Mouse (Mus musculus) thymus, adult 2 months (tissue): Measurements from ENCODE around the gene Ush1g. TPM values are rescaled to one million over a fixed set of nuclear protein-coding genes. Genes with fewer than 3 reads are reported as not detected.

ENCODE experiments used
- DNase-seq: peaks from one replicate; pipeline ENCODE4 v3.0.0; 2021
- H3K27ac ChIP-seq: fragments of 200-500 bp; 2 replicates; pipeline ENCODE4 v1.5.1; 2012; ENCODE audit warnings: low read length, control low read depth; ENCODE audit not compliant: control insufficient read depth, insufficient read depth
- H3K27me3 ChIP-seq: fragments of 200-500 bp; 2 replicates; pipeline ENCODE4 v1.6.1; 2012; ENCODE audit warnings: mild to moderate bottlenecking, low read length, moderate library complexity, mixed read lengths; ENCODE audit not compliant: control insufficient read depth, insufficient read depth
- H3K36me3 ChIP-seq: fragments of 200-500 bp; 2 replicates; pipeline ENCODE4 v1.6.1; 2012; ENCODE audit warnings: mild to moderate bottlenecking, low read length, moderate library complexity; ENCODE audit not compliant: control insufficient read depth, insufficient read depth
- H3K4me1 ChIP-seq: fragments of 200-500 bp; replicated peaks from 2 replicates; pipeline ENCODE4 v1.6.1; 2012; ENCODE audit warnings: low read length; ENCODE audit not compliant: control insufficient read depth, insufficient read depth
- H3K4me3 ChIP-seq: fragments of 200-500 bp; 2 replicates; pipeline ENCODE4 v1.5.1; 2012; ENCODE audit warnings: mild to moderate bottlenecking, low read length, control low read depth, moderate library complexity; ENCODE audit not compliant: control insufficient read depth, insufficient read depth
- CTCF ChIP-seq: fragments of 200-500 bp; IDR thresholded peaks from 2 replicates; pipeline ENCODE4 v1.5.1; 2012; ENCODE audit warnings: mild to moderate bottlenecking, control low read depth, low read length, moderate library complexity, borderline replicate concordance; ENCODE audit not compliant: control insufficient read depth, poor library complexity, insufficient read depth; ENCODE audit errors: extremely low read depth
- POLR2A ChIP-seq: fragments of 200-500 bp; IDR thresholded peaks from 2 replicates; pipeline ENCODE4 v1.6.1; 2012; ENCODE audit warnings: mild to moderate bottlenecking, low read length, control low read depth, moderate library complexity; ENCODE audit not compliant: control insufficient read depth, poor library complexity, insufficient read depth; ENCODE audit errors: extremely low read depth
- WGBS: fragments of 180-500 bp; shearing (Covaris S2); methylation state at CpG from one replicate; pipeline ENCODE4 v1.1.7; 2018; 5-methylcytosine and 5-hydroxymethylcytosine counted together
- polyA plus RNA-seq: library from polyadenylated mRNA; depleted of rRNA; stranded (reverse); fragments of >200 nt; gene quantifications from 2 replicates; pipeline ENCODE4 v1.2.3, GENCODE M21; 2012

Ush1g gene
- polyA plus RNA-seq, 1 experiment: 0.05 TPM

- no peak for TF ChIP-seq POLR2A
- TF ChIP-seq CTCF: no peak
- no peak overlapping the region for H3K4me3 ChIP-seq
- no peaks in the 10 kb centered on the region for H3K36me3 ChIP-seq
- WGBS: 90% methylated on average over 8 of the region's 8 CpGs
- no peak overlapping the region for H3K27ac ChIP-seq
- peaks cover 18% of the 10 kb centered on the region for H3K4me1 ChIP-seq
- DNase-seq: no peak
- no peaks in the 10 kb centered on the region for H3K27me3 ChIP-seq
Measured at GRCm38 (mm10) chr11:115282295-115282694, 39.5 kb downstream of the Ush1g start.

GRCm38 (mm10) chr11:115279726-115280125 is 42.1 kb downstream of the Ush1g start:
- TF ChIP-seq POLR2A: no peak
- TF ChIP-seq CTCF: no peak
- Histone ChIP-seq H3K27ac (no peak overlapping the region), H3K4me3 (no peak overlapping the region), H3K4me1 (peaks cover 13% of the 10 kb centered on the region), H3K36me3 (no peaks in the 10 kb centered on the region), H3K27me3 (no peaks in the 10 kb centered on the region)
- WGBS: 81% methylated on average over 1 of the region's 1 CpGs
- no peak for DNase-seq

GRCm38 (mm10) chr11:115278176-115278575 is 43.7 kb downstream of the Ush1g start:
- Histone ChIP-seq H3K4me3 (no peak overlapping the region), H3K36me3 (no peaks in the 10 kb centered on the region), H3K27me3 (no peaks in the 10 kb centered on the region), H3K4me1 (peaks cover 13% of the 10 kb centered on the region), H3K27ac (no peak overlapping the region)
- no peak for DNase-seq
- TF ChIP-seq CTCF (no peak), POLR2A (no peak)
- WGBS: 87% methylated on average over 6 of the region's 6 CpGs

- Histone ChIP-seq H3K36me3 (no peaks in the 10 kb centered on the region), H3K27me3 (no peaks in the 10 kb centered on the region), H3K27ac (peak overlapping the region; percentile 52; the same call in 1 of the 2 replicates), H3K4me1 (peaks cover 13% of the 10 kb centered on the region), H3K4me3 (peak overlapping the region; percentile 56)
- TF ChIP-seq POLR2A (no peak), CTCF (no peak)
- DNase-seq: no peak
- 16% methylated on average over 7 of the region's 7 CpGs for WGBS
Measured at GRCm38 (mm10) chr11:115277604-115277975, 44.3 kb downstream of the Ush1g start.

- Histone ChIP-seq H3K27ac (peak within 1 kb of the TSS; percentile 52), H3K4me3 (peak within 1 kb of the TSS; percentile 56), H3K4me1 (peaks cover 13% of the 10 kb centered on the region), H3K27me3 (no peaks in the 10 kb centered on the region), H3K36me3 (no peaks in the 10 kb centered on the region)
- TF ChIP-seq POLR2A (peak; percentile 75; the same call in 1 of the 2 replicates), CTCF (0 out of 2 replicates have a peak, but pooled peaks have one; percentile 16)
- peak; percentile 98 for DNase-seq
- WGBS: under 1% methylated on average over 42 of the region's 42 CpGs
Measured at GRCm38 (mm10) chr11:115276780-115277603, 44.8 kb downstream of the Ush1g start, which contains the start of gene Fdxr. Fdxr (minus strand) TSS chr11:115277050.

- 59% methylated on average over 3 of the region's 3 CpGs for WGBS
- Histone ChIP-seq H3K4me1 (peaks cover 13% of the 10 kb centered on the region), H3K36me3 (no peaks in the 10 kb centered on the region), H3K4me3 (no peak overlapping the region), H3K27me3 (no peaks in the 10 kb centered on the region), H3K27ac (no peak overlapping the region)
- TF ChIP-seq CTCF (no peak), POLR2A (no peak)
- DNase-seq: no peak
Measured at GRCm38 (mm10) chr11:115275954-115276353, 45.9 kb downstream of the Ush1g start.

GRCm38 (mm10) chr11:115275509-115275908 is 46.3 kb downstream of the Ush1g start:
- Histone ChIP-seq H3K4me3 (no peak overlapping the region), H3K27ac (no peak overlapping the region), H3K27me3 (no peaks in the 10 kb centered on the region), H3K4me1 (peaks cover 13% of the 10 kb centered on the region), H3K36me3 (no peaks in the 10 kb centered on the region)
- 60% methylated on average over 6 of the region's 6 CpGs for WGBS
- no peak for DNase-seq
- TF ChIP-seq CTCF (no peak), POLR2A (no peak)
